Mouse (Mus musculus) heart, postnatal 10 days (tissue): ENCODE measurements around the gene Vps13c. TPM values are rescaled to one million over a fixed set of nuclear protein-coding genes. Genes with fewer than 3 reads are reported as not detected.

Experiments used
- DNase-seq, 2 experiments: peaks; one replicate each; pipeline ENCODE4 v3.0.0; 2021
- intact Hi-C: fragments of 180-260 bp; cut with DNase I; formaldehyde crosslinking; loops from one replicate; pipeline ENCODE4 v1.15.1; 2025
- total RNA-seq, 2 experiments: library from RNA; stranded (reverse); gene quantifications; 2 replicates each; pipeline ENCODE4 v1.2.3; 2021

The Vps13c gene
- total RNA-seq, 2 experiments from 2014 or later: 33.1 to 41.8 TPM

- intact Hi-C loops: no loop called here
- peak; percentile 63 to 67 for DNase-seq
Measured at GRCm38 (mm10) chr9:67830411-67831358, 9.5 kb upstream of the Vps13c start.

- intact Hi-C loops: no loop called here
- no peak for DNase-seq
Measured at GRCm38 (mm10) chr9:67831359-67832045, 8.7 kb upstream of the Vps13c start.

GRCm38 (mm10) chr9:67832046-67832605 is 8.1 kb upstream of the Vps13c start, which contains the start of gene C2cd4a:
C2cd4a (minus strand) TSS chr9:67832330.
- intact Hi-C loops: no loop called here
- peak; percentile 44 to 48 for DNase-seq

GRCm38 (mm10) chr9:67834535-67834934 is 5.7 kb upstream of the Vps13c start:
- intact Hi-C loops: no loop called here
- no peak for DNase-seq

GRCm38 (mm10) chr9:67837311-67837710 is 2.9 kb upstream of the Vps13c start:
- DNase-seq: no peak
- intact Hi-C loops: no loop called here

- intact Hi-C loops: no loop called here
- DNase-seq: no peak
Measured at GRCm38 (mm10) chr9:67842797-67843196, 2.6 kb downstream of the Vps13c start.

GRCm38 (mm10) chr9:67845012-67845411 is 4.8 kb downstream of the Vps13c start:
- intact Hi-C loops: no loop called here
- DNase-seq: no peak

- intact Hi-C loops: no loop called here
- peak in 1 of 2 experiments; percentile 19 for DNase-seq
Measured at GRCm38 (mm10) chr9:67845648-67846047, 5.5 kb downstream of the Vps13c start.

GRCm38 (mm10) chr9:67846089-67846488 is 5.9 kb downstream of the Vps13c start:
- intact Hi-C loops: no loop called here
- no peak for DNase-seq

- no peak for DNase-seq
- intact Hi-C loops: no loop called here
Measured at GRCm38 (mm10) chr9:67847606-67848005, 7.4 kb downstream of the Vps13c start.

- intact Hi-C loops: no loop called here
- DNase-seq: no peak
Measured at GRCm38 (mm10) chr9:67849397-67849796, 9.2 kb downstream of the Vps13c start.

DNA sequence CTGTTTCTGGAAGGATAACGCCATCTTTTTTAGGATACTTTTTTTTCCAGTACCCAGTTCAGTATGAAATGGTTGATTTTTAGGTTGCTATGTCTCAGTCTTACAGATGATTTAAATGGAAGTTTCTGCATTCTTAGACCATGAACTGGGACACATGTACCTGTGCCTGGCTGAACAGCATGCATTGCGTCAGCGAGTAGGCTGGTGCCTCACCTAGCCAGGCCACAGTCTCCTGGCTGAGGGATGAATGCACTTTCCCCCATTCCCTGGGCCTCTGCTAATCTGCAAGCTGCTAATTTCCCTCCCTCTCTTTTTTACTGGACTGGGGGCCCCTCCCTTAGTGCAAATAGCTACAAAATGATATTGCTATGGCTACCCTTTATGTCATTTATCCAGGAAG is 9.7 kb downstream of the Vps13c start:
- DNase-seq: no peak
- intact Hi-C loops: no loop called here

GRCm38 (mm10) chr9:67851150-67851549 is 11.0 kb downstream of the Vps13c start:
- peak in 1 of 2 experiments; percentile 31 for DNase-seq
- intact Hi-C loops: no loop called here

DNA sequence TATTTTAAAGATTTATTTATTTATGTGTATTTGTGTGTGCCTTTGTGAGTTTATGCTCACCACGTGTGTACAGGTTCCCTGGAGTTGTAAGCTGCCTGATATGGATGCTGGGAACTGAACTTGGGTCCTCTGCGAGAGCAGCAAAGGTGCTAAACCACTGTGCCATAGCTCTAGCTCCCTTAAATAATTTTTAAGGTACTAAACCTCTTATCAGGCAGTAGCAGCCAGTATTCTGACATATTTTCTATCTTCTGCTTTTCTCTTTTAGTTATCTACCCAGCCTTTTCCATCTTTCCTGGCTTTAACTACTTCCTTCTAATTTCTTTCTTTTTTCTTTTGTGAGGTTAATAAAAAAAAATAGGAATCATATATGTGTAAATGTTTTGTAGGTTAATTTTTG is 20.1 kb downstream of the Vps13c start:
- DNase-seq: no peak
- intact Hi-C loops: no loop called here

DNA sequence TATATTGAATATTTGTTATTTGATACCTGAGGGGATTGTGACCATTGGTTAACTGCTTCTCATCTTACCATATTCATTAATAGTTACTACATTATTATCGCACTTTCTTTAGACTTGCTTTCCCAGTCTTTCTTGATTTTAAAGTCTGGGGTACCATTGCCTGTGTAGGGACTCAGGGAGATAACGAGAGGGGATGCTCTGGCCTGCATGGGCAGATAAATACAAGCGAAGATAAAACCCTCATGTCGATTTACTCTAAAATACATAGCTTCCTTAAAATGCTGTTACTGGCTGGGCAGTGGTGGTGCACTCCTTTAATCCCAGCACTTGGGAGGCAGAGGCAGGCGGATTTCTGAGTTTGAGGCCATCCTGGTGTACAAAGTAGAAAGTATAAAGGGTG is 23.1 kb downstream of the Vps13c start:
- intact Hi-C loops: no loop called here
- DNase-seq: no peak

- no peak for DNase-seq
- intact Hi-C loops: no loop called here
Measured at GRCm38 (mm10) chr9:67864011-67864410, 23.8 kb downstream of the Vps13c start.

DNA sequence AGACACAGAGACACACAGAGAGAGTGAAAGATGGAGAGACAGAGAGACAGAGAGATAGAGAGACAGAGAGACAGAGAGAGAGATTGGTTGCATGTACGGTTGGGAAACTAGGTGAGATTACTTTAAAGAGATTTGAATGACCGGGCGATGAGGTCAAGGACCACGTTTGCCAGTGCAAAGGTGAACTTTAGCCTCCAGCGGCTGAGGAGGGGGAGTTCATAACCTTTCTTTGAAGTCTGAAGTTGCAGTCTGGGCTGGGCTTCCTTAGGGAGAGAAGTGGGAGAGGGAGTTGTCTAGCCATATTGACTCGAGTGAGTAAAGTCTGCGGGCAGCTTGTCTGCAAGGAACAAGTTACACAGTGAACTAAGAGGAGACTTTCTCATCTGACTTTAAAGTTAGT is 25.2 kb downstream of the Vps13c start:
- no peak for DNase-seq
- intact Hi-C loops: no loop called here

DNA sequence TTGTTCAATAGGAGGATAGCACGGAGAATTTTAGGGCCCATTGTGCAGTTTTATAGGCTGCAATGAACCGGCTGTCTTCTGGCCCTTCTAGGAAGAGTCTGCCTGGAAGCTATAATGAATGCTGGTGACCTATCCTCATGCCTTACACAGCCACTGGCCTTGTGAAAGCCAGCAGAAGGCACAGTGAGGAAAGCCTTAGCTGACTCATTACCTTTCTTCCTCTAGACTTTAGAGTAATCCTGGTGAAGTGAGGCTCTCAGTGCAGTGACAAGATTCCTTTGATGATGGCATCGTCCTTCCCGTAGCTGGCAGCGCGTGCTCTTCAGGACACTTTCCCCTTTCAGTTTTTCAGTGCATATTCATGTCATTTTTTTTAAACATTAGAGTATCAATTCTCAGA is 27.2 kb downstream of the Vps13c start:
- no peak for DNase-seq
- intact Hi-C loops: no loop called here

DNA sequence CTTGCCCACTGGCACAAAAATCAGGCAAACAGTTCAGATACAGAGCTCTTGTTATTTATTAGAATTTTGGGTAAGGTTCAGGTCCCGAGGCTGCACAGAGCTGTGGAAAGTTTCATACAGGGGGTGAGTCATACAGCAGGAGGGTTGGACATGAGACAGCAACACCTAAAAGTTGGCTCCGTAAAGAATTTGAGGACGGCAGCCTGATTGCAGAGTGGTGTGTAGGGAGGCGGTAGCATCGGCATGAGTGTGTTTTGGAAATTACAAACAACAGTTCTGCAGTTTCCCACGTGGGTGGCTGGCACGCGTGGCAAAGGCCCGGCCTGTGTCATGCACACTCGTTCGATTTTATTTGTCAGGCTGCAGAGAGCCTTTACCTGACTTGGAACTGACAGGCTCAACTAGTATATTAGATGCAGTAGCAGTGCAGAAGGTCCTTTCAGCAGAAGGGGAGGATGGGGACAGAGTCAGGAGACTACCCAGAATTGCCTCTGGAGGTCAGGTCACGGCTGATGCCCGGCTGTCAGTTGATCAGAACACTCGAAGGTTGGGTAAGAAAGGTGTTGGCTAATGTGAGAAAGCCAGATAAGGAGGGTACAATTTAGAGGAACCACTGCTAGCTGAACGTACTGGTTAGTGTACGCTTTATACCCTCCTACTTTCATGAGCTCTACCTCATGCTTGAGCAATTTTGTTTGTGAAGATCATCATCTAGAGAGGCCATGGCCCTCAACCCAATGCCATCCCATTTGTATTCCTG is 29.7 kb downstream of the Vps13c start:
- intact Hi-C loops: no loop called here
- DNase-seq: peak; percentile 16 to 18

GRCm38 (mm10) chr9:67874522-67875222 is 34.5 kb downstream of the Vps13c start:
- no peak for DNase-seq
- intact Hi-C loops: loop anchor here (1.0 kb wide), 2 partner anchors 46 to 116 kb away; no protein-coding TSS in a partner anchor
